Mouse (Mus musculus): ENCODE measurements around the gene Spi1.

GRCm38 (mm10) chr2:91119061-91119460 is 36.9 kb downstream of the Spi1 start:
- no peak for TF ChIP-seq CTCF (IDR thresholded peaks at IDR 0.05; ENCODE audit: borderline replicate concordance, insufficient read depth, low read length)
- TF ChIP-seq POLR2A (IDR thresholded peaks at IDR 0.05; ENCODE audit: low read depth, low read length), result no peak

All from embryonic fibroblast, embryonic 13.5 days (primary cell).